28 mouse cellular contexts compared by ENCODE assay signal in the genomic region with DNA sequence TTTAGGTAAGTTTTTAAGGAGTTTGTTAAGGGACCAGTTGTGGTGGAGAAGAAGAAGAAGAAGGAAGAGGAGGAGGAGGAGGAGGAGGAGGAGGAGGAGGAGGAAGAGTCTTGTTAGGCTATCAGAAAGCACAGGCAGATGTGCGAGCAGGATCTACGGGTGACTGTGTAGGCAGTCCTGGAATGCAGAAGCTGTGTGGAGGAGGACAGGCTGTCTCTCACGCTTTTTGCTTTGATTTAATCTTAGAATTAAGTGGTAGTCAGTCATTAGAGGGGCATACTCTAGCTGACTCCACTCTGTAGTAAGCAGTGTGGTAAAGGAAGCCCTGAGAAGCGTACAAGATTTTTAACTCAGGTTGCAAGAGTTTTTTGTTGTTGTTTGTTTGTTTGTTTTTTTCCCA. TPM values are rescaled to one million over a fixed set of nuclear protein-coding genes. Genes with fewer than 3 reads are reported as not detected.
A peak's percentile ranks its signal among the peaks of the same experiment; 100 is the strongest.
DNase-seq lines count a peak whose midpoint lies in the region; ATAC-seq and TF ChIP-seq lines count a peak whose summit lies in the region.
"Had no signal": no experiment of that assay in that cellular context is flagged by ENCODE, and none has a peak within 500 bp of the region (broad histone marks: within the 10 kb centered on the region; RNA-seq: fewer than 3 reads in every experiment).

No protein-coding gene starts in this region.

- H3K4me2 ChIP-seq in forebrain, postnatal 0 days (ENCODE audit: low read depth) = no peak overlapping the region
- peak overlapping the region; percentile 26 for H3K4me2 ChIP-seq in heart, embryonic 14.5 days (ENCODE audit: low read length)
- H3K4me2 ChIP-seq: forebrain, embryonic 12.5 days; liver, embryonic 12.5 days; midbrain, embryonic 12.5 days; neural tube, embryonic 13.5 days had no signal

- 74% methylated on average over 4 of the region's 4 CpGs for WGBS in forebrain, embryonic 10.5 days
- 76% methylated on average over 4 of the region's 4 CpGs for WGBS in forebrain, postnatal 0 days
- WGBS in heart, embryonic 14.5 days = 30% methylated on average over 4 of the region's 4 CpGs
- WGBS in kidney, adult 2 months = 61% methylated on average over 4 of the region's 4 CpGs

- H3K9me3 ChIP-seq in forebrain, embryonic 10.5 days = no peaks in the 10 kb centered on the region
- H3K9me3 ChIP-seq in forebrain, postnatal 0 days (ENCODE audit: low read length) = no peaks in the 10 kb centered on the region
- no peaks in the 10 kb centered on the region for H3K9me3 ChIP-seq in heart, embryonic 14.5 days (ENCODE audit: control insufficient read depth, low read length)
- H3K9me3 ChIP-seq: forebrain, embryonic 12.5 days; liver, embryonic 12.5 days; midbrain, embryonic 12.5 days; neural tube, embryonic 13.5 days had no signal

- peaks cover 6% of the 10 kb centered on the region for H3K36me3 ChIP-seq in forebrain, embryonic 10.5 days (replicated peaks)
- H3K36me3 ChIP-seq in forebrain, postnatal 0 days (ENCODE audit: insufficient read depth) = no peaks in the 10 kb centered on the region
- 0 out of 2 replicates have a peak, but pooled peaks cover 3% of the 10 kb centered on the region for H3K36me3 ChIP-seq in heart, embryonic 14.5 days (ENCODE audit: control insufficient read depth, insufficient read depth, low read length)
- H3K36me3 ChIP-seq in kidney, adult 2 months (ENCODE audit: control insufficient read depth, insufficient read depth, low read length) = no peaks in the 10 kb centered on the region
- H3K36me3 ChIP-seq: forebrain, embryonic 12.5 days; neural tube, embryonic 13.5 days had no signal

- no peaks in the 10 kb centered on the region for H3K27me3 ChIP-seq in forebrain, embryonic 10.5 days (ENCODE audit: poor library complexity, severe bottlenecking)
- no peaks in the 10 kb centered on the region for H3K27me3 ChIP-seq in forebrain, postnatal 0 days (ENCODE audit: insufficient read depth, low read length)
- no peaks in the 10 kb centered on the region for H3K27me3 ChIP-seq in heart, embryonic 14.5 days (ENCODE audit: control insufficient read depth, insufficient read depth, low read length)
- H3K27me3 ChIP-seq in kidney, adult 2 months (replicated peaks; ENCODE audit: control insufficient read depth, insufficient read depth, low read length) = no peaks in the 10 kb centered on the region
- H3K27me3 ChIP-seq: CH12.LX; forebrain, embryonic 12.5 days; liver, embryonic 12.5 days; midbrain, embryonic 12.5 days; neural tube, embryonic 13.5 days had no signal

- intact Hi-C loops in heart, postnatal 10 days (cut with DNase I) = no loop called here

- H3K27ac ChIP-seq in forebrain, embryonic 10.5 days = peak overlapping the region; percentile 51
- no peak overlapping the region for H3K27ac ChIP-seq in forebrain, postnatal 0 days (ENCODE audit: low read depth, low read length)
- peak overlapping the region; percentile 44 to 48; a peak in 3 of 4 replicates for H3K27ac ChIP-seq in heart, embryonic 14.5 days (replicated peaks in 1 of 2; ENCODE audit: control insufficient read depth in 1 of 2, insufficient read depth in 1 of 2, low read depth in 2 of 2, low read length in 2 of 2)
- H3K27ac ChIP-seq in kidney, adult 2 months (ENCODE audit: insufficient read depth, low read depth, low read length) = peak overlapping the region; percentile 52; the same call in 1 of the 2 replicates
- H3K27ac ChIP-seq: forebrain, embryonic 12.5 days; liver, embryonic 12.5 days; midbrain, embryonic 12.5 days; neural tube, embryonic 13.5 days; stomach, postnatal 0 days had no signal

- H3K4me1 ChIP-seq in forebrain, embryonic 10.5 days = peaks cover 13% of the 10 kb centered on the region; the same call in 1 of the 2 replicates
- no peaks in the 10 kb centered on the region for H3K4me1 ChIP-seq in forebrain, postnatal 0 days (ENCODE audit: insufficient read depth)
- H3K4me1 ChIP-seq in heart, embryonic 14.5 days (ENCODE audit: control insufficient read depth in 2 of 2, insufficient read depth in 2 of 2, low read length in 2 of 2) = peaks cover 14 to 31% of the 10 kb centered on the region in 2 experiments
- peaks cover 4% of the 10 kb centered on the region for H3K4me1 ChIP-seq in kidney, adult 2 months (ENCODE audit: control insufficient read depth, insufficient read depth, low read length)
- H3K4me1 ChIP-seq: forebrain, embryonic 12.5 days; midbrain, embryonic 12.5 days had no signal

- TF ChIP-seq POLR2A in kidney, adult 2 months (IDR thresholded peaks at IDR 0.05; ENCODE audit: low read depth, low read length) = no peak

- no peak for TF ChIP-seq CTCF in forebrain, postnatal 0 days (IDR thresholded peaks at IDR 0.05; ENCODE audit: low read depth)
- no peak for TF ChIP-seq CTCF in kidney, adult 2 months (conservative IDR thresholded peaks at IDR 0.05; ENCODE audit: insufficient read depth, insufficient read length, low read depth, low read length)

- H3K9ac ChIP-seq in forebrain, postnatal 0 days = no peak overlapping the region
- no peak overlapping the region; the same call in 1 of the 2 replicates for H3K9ac ChIP-seq in heart, embryonic 14.5 days (ENCODE audit: low read length)
- H3K9ac ChIP-seq: forebrain, embryonic 12.5 days; liver, embryonic 12.5 days; liver, postnatal 0 days; midbrain, embryonic 12.5 days; neural tube, embryonic 13.5 days had no signal

- H3K4me3 ChIP-seq in forebrain, embryonic 10.5 days = no peak overlapping the region
- H3K4me3 ChIP-seq in forebrain, postnatal 0 days (ENCODE audit: low read depth, low read length) = no peak overlapping the region
- H3K4me3 ChIP-seq in heart, embryonic 14.5 days (ENCODE audit: control insufficient read depth in 1 of 2, insufficient read depth in 1 of 2, low read depth in 1 of 2, low read length in 2 of 2) = no peak overlapping the region
- no peak overlapping the region for H3K4me3 ChIP-seq in kidney, adult 2 months (ENCODE audit: insufficient read depth, low read depth, low read length)
- H3K4me3 ChIP-seq: erythroblast, embryonic 14.5 days; forebrain, embryonic 12.5 days; liver, embryonic 12.5 days; midbrain, embryonic 12.5 days; neural tube, embryonic 13.5 days had no signal

- DNase-seq in forebrain, embryonic 10.5 days (ENCODE audit: extremely low spot score, low spot score) = no peak
- no peak for DNase-seq in forebrain, postnatal 0 days
- DNase-seq in heart, postnatal 10 days = no peak
- DNase-seq in kidney, adult 2 months = no peak
- no peak for DNase-seq in kidney, adult 9 months
- DNase-seq in kidney, postnatal 4 days = peak; percentile 16 to 53
- DNase-seq in kidney, postnatal 36 days = no peak
- DNase-seq: adrenal gland, adult 2 months; adrenal gland, postnatal 36 days; cerebellum, adult 2 months; cerebellum, postnatal 14 days; gastrocnemius, postnatal 14 days; left cerebral cortex, postnatal 4 days; liver, postnatal 0 days; lung, postnatal 36 days; right cerebral cortex, postnatal 4 days; thymus, adult 18-20 months; thymus, postnatal 25 days had no signal

- no peak for ATAC-seq in forebrain, postnatal 0 days
- no peak for ATAC-seq in heart, embryonic 14.5 days (ENCODE audit: insufficient number of reproducible peaks, insufficient read depth, low FRiP score, low read depth)
- ATAC-seq: activated CD4-positive, CD25-positive, alpha-beta regulatory T cell, adult 4 months; hindbrain, embryonic 16.5 days; liver, embryonic 12.5 days; liver, postnatal 0 days had no signal

RNA-seq across cellular contexts. Expression of a gene that starts 7.9 kb away (rescaled TPM):
- polyA plus RNA-seq in forebrain, embryonic 10.5 days (2016; fragmentation: Nextera tagmentation; extraction: Ambion mirVana) = 48.8 and 49.2 TPM in 2 replicates
- 12.2 and 26.0 TPM in 2 replicates for total RNA-seq in forebrain, postnatal 0 days (2014; rRNA removed)
- 41.7 and 56.4 TPM in 2 replicates for polyA plus RNA-seq in forebrain, postnatal 0 days (2015; fragmentation: Nextera tagmentation; extraction: Ambion mirVana)
- polyA plus RNA-seq in heart, embryonic 14.5 days (2014; fragmentation: Nextera tagmentation; extraction: Ambion mirVana) = 49.2 and 49.8 TPM in 2 replicates
- 10 to 100 TPM; 27.3 to 28.3 TPM for total RNA-seq in heart, postnatal 10 days (2021)
- polyA plus RNA-seq in kidney, adult 2 months (2012; rRNA removed) = 31.3 and 36.3 TPM in 2 replicates

Comparison
In these comparisons a context has a peak if more than half of its experiments do, and no peak if none do; other contexts are left out.
1. DNase-seq: peak in kidney, postnatal 4 days (2 of 2); none in forebrain, embryonic 10.5 days (single experiment), forebrain, postnatal 0 days (single experiment), heart, postnatal 10 days (0 of 2), kidney, adult 2 months (single experiment), kidney, adult 9 months (single experiment) and kidney, postnatal 36 days (0 of 2).